Mouse (Mus musculus): ENCODE measurements at regions not wholly inside any gene's neighbourhood (a gene's known extent, or its start where the extent isn't known, plus 50 kb on each side); places are given as distances from the start of the nearest gene placed in this dataset.

DNA sequence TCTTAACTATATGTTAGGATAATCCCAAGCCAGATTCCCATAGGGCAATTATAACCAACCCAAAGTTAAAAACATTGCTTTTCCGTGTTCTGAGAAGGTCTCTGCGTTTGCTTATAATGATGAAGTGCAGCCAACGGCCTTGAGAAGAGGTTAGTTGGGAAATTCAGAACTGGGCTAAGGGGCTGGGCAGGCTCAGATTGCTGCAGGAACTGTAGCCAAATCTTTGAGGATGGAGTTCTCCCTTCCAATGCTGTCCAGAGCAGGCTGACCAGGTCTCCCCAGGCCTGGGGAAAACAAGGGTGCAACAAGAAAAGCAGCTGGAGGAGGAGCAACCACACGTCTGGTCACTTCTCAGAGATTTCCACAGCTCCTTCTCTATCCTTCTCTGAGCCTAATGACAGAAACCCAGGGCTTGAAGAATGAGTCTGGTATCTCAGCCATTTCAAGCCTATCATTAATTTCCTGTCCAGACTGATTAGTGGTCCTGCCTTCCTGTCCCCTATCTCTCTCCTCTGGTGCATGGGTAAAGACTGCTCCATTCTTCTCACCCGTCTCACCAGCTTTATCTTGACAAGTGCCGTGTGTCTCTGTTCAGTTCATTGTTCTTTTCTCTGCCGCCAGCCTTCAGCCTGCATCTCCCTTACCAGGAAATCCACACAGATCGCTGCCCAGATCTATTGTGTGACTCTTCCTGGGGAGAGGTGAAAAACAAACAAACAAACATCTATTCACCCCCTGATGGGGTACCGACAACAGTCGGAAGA is 255.2 kb downstream of the Sipa1l2 start:
- no peak for TF ChIP-seq CTCF (IDR thresholded peaks at IDR 0.05; ENCODE audit: low read depth, low read length)
- no peak for TF ChIP-seq POLR2AphosphoS5 (IDR thresholded peaks at IDR 0.05; ENCODE audit: insufficient replicate concordance, low read depth, low read length)
- TF ChIP-seq TAL1 (conservative IDR thresholded peaks at IDR 0.05; ENCODE audit: low read depth, low read length), result no peak
- TF ChIP-seq GATA2 (IDR thresholded peaks at IDR 0.05; ENCODE audit: borderline replicate concordance, low read depth, low read length), result no peak

All from G1E (cell line).